Mouse (Mus musculus): Measurements from ENCODE around the gene Tmem97.

- TF ChIP-seq CTCF (IDR thresholded peaks at IDR 0.05; ENCODE audit: insufficient read depth, low read length) (no peak), POLR2A (IDR thresholded peaks at IDR 0.05; ENCODE audit: borderline replicate concordance, extremely low read depth, low read depth, low read length) (no peak)
Measured at GRCm38 (mm10) chr11:78598763-78599415, 48.3 kb upstream of the Tmem97 start.
